Mouse (Mus musculus) MEL (cell line): ENCODE measurements around the gene Garem2. TPM values are rescaled to one million over a fixed set of nuclear protein-coding genes. Genes with fewer than 3 reads are reported as not detected.

Experiments used
- DNase-seq: peaks from one replicate; pipeline ENCODE4 v3.0.0; 2011; ENCODE audit warnings: low read depth, low spot score
- H3K27ac ChIP-seq: 2 replicates; pipeline ENCODE4 v1.5.1; 2012; ENCODE audit warnings: low read depth, mild to moderate bottlenecking, control low read depth, low read length, moderate library complexity; ENCODE audit not compliant: control insufficient read depth
- H3K27me3 ChIP-seq, 2 experiments: fragments of 150-350 bp in 1 of 2; sonication (generic) in 1 of 2; 2 replicates each; pipeline ENCODE4 v1.6.1; 2012; ENCODE audit warnings: low read length in 2 of 2, mild to moderate bottlenecking in 2 of 2, improper control_type of control experiment in 1 of 2, moderate library complexity in 1 of 2; ENCODE audit not compliant: insufficient read depth in 2 of 2, control insufficient read depth in 1 of 2
- H3K36me3 ChIP-seq, 2 experiments: 2 replicates each; pipeline ENCODE4 v1.6.1; 2012 to 2014; ENCODE audit warnings: low read length in 2 of 2, improper control_type of control experiment in 1 of 2, inconsistent platforms in 1 of 2, mild to moderate bottlenecking in 1 of 2; ENCODE audit not compliant: insufficient read depth in 2 of 2, control insufficient read depth in 1 of 2
- H3K4me1 ChIP-seq, 2 experiments: fragments of 150-350 bp in 1 of 2; sonication (generic) in 1 of 2; 2 replicates each; pipeline ENCODE4 v1.6.1; 2012; ENCODE audit warnings: low read length in 2 of 2, improper control_type of control experiment in 1 of 2, mild to moderate bottlenecking in 1 of 2; ENCODE audit not compliant: insufficient read depth in 2 of 2, control insufficient read depth in 1 of 2
- H3K4me3 ChIP-seq, 2 experiments: fragments of 150-350 bp in 1 of 2; sonication (generic) in 1 of 2; 2 replicates each; pipeline ENCODE4 v1.5.1; 2012; ENCODE audit warnings: low read depth in 2 of 2, low read length in 2 of 2, mild to moderate bottlenecking in 2 of 2, moderate library complexity in 2 of 2, control low read depth in 1 of 2, improper control_type of control experiment in 1 of 2; ENCODE audit not compliant: control insufficient read depth in 1 of 2, insufficient read depth in 1 of 2
- H3K79me2 ChIP-seq: 2 replicates; pipeline ENCODE4 v1.6.1; 2012; ENCODE audit warnings: mild to moderate bottlenecking, low read length, moderate library complexity; ENCODE audit not compliant: control insufficient read depth, poor library complexity, insufficient read depth
- H3K9ac ChIP-seq: 2 replicates; pipeline ENCODE4 v1.6.1; 2012; ENCODE audit warnings: low read depth, mild to moderate bottlenecking, control low read depth, low read length, moderate library complexity; ENCODE audit not compliant: control insufficient read depth, poor library complexity, severe bottlenecking
- H3K9me3 ChIP-seq: fragments of 150-350 bp; sonication (generic); replicated peaks from 2 replicates; pipeline ENCODE4 v1.6.1; 2012; ENCODE audit warnings: mild to moderate bottlenecking, low read length, improper control_type of control experiment, moderate library complexity; ENCODE audit not compliant: insufficient read depth
- CHD2 ChIP-seq: IDR thresholded peaks from 2 replicates; pipeline ENCODE4 v1.6.1; 2011; ENCODE audit warnings: low read length, improper control_type of control experiment
- CTCF ChIP-seq, 3 experiments: IDR thresholded peaks in 2 of 3; conservative IDR thresholded peaks in 1 of 3; 2 replicates each; pipeline ENCODE4 v1.5.1; 2011 to 2012; ENCODE audit warnings: low read length in 3 of 3, low read depth in 2 of 3, mild to moderate bottlenecking in 2 of 3, improper control_type of control experiment in 1 of 3, inconsistent platforms in 1 of 3, mixed read lengths in 1 of 3, moderate library complexity in 1 of 3; ENCODE audit not compliant: control insufficient read depth in 1 of 3, insufficient read depth in 1 of 3, poor library complexity in 1 of 3, severe bottlenecking in 1 of 3
- ELF1 ChIP-seq: IDR thresholded peaks from 2 replicates; pipeline ENCODE4 v1.6.1; 2014; ENCODE audit warnings: low read depth, mild to moderate bottlenecking, inconsistent platforms, low read length, improper control_type of control experiment, moderate library complexity
- ETS1 ChIP-seq: IDR thresholded peaks from 2 replicates; pipeline ENCODE4 v1.6.1; 2012; ENCODE audit warnings: low read depth, mild to moderate bottlenecking, inconsistent platforms, low read length, improper control_type of control experiment, moderate library complexity
- GABPA ChIP-seq: IDR thresholded peaks from 2 replicates; pipeline ENCODE4 v1.6.1; 2012; ENCODE audit warnings: low read depth, mild to moderate bottlenecking, inconsistent platforms, low read length, improper control_type of control experiment, moderate library complexity
- HCFC1 ChIP-seq: IDR thresholded peaks from 2 replicates; pipeline ENCODE4 v1.6.1; 2012; ENCODE audit warnings: low read depth, mild to moderate bottlenecking, inconsistent platforms, low read length, improper control_type of control experiment, moderate library complexity
- KAT2A ChIP-seq: conservative IDR thresholded peaks from 2 replicates; pipeline ENCODE4 v1.6.1; 2012; ENCODE audit warnings: low read depth, low read length, improper control_type of control experiment, inconsistent platforms
- MAFK ChIP-seq: IDR thresholded peaks from 2 replicates; pipeline ENCODE4 v1.6.1; 2011; ENCODE audit warnings: low read depth, mild to moderate bottlenecking, low read length, improper control_type of control experiment, borderline replicate concordance
- MEF2A ChIP-seq: IDR thresholded peaks from 2 replicates; pipeline ENCODE4 v1.6.1; 2014; ENCODE audit warnings: low read depth, mild to moderate bottlenecking, inconsistent platforms, low read length, improper control_type of control experiment; ENCODE audit not compliant: poor library complexity, insufficient replicate concordance, severe bottlenecking; ENCODE audit errors: extremely low read depth
- MYB ChIP-seq: IDR thresholded peaks from 2 replicates; pipeline ENCODE4 v1.6.1; 2011; ENCODE audit warnings: mild to moderate bottlenecking, low read depth, low read length, improper control_type of control experiment
- NELFE ChIP-seq: IDR thresholded peaks from 2 replicates; pipeline ENCODE4 v1.6.1; 2011; ENCODE audit warnings: low read depth, low read length, improper control_type of control experiment
- POLR2A ChIP-seq, 2 experiments: IDR thresholded peaks; 2 replicates each; pipeline ENCODE4 v1.6.1; 2011 to 2012; ENCODE audit warnings: low read length in 2 of 2, mild to moderate bottlenecking in 2 of 2, control low read depth in 1 of 2, improper control_type of control experiment in 1 of 2, low read depth in 1 of 2, moderate library complexity in 1 of 2; ENCODE audit not compliant: control insufficient read depth in 1 of 2, insufficient read depth in 1 of 2, poor library complexity in 1 of 2
- POLR2AphosphoS2 ChIP-seq: IDR thresholded peaks from 2 replicates; pipeline ENCODE4 v1.6.1; 2011; ENCODE audit warnings: low read length, improper control_type of control experiment
- POLR2AphosphoS5 ChIP-seq: IDR thresholded peaks from 2 replicates; pipeline ENCODE4 v1.6.1; 2012; ENCODE audit warnings: low read depth, borderline replicate concordance, mild to moderate bottlenecking, inconsistent platforms, low read length, moderate library complexity, mixed read lengths
- RAD21 ChIP-seq: IDR thresholded peaks from 2 replicates; pipeline ENCODE4 v1.6.1; 2011; ENCODE audit warnings: mild to moderate bottlenecking, low read depth, low read length, improper control_type of control experiment
- RCOR1 ChIP-seq: IDR thresholded peaks from 2 replicates; pipeline ENCODE4 v1.6.1; 2012; ENCODE audit warnings: low read depth, mild to moderate bottlenecking, inconsistent platforms, low read length, improper control_type of control experiment
- SIN3A ChIP-seq: IDR thresholded peaks from 2 replicates; pipeline ENCODE4 v1.6.1; 2012; ENCODE audit warnings: low read length, improper control_type of control experiment, inconsistent platforms
- SMC3 ChIP-seq: IDR thresholded peaks from 2 replicates; pipeline ENCODE4 v1.6.1; 2011; ENCODE audit warnings: low read depth, low read length, improper control_type of control experiment
- TAL1 ChIP-seq: IDR thresholded peaks from 2 replicates; pipeline ENCODE4 v1.6.1; 2012; ENCODE audit warnings: mild to moderate bottlenecking, inconsistent platforms, low read length, moderate library complexity, mixed read lengths
- TBP ChIP-seq: IDR thresholded peaks from 2 replicates; pipeline ENCODE4 v1.8.0; 2011; ENCODE audit warnings: low read depth, low read length, improper control_type of control experiment
- UBTF ChIP-seq: IDR thresholded peaks from 2 replicates; pipeline ENCODE4 v1.6.1; 2012; ENCODE audit warnings: low read depth, mild to moderate bottlenecking, inconsistent platforms, low read length, improper control_type of control experiment, moderate library complexity, borderline replicate concordance; ENCODE audit not compliant: insufficient read depth
- USF1 ChIP-seq: IDR thresholded peaks from 2 replicates; pipeline ENCODE4 v1.6.1; 2014; ENCODE audit warnings: low read depth, mild to moderate bottlenecking, inconsistent platforms, low read length, improper control_type of control experiment, moderate library complexity
- USF2 ChIP-seq, 2 experiments: IDR thresholded peaks; 2 replicates each; pipeline ENCODE4 v1.6.1; 2011 to 2012; ENCODE audit warnings: improper control_type of control experiment in 2 of 2, low read length in 2 of 2, borderline replicate concordance in 1 of 2, inconsistent platforms in 1 of 2, low read depth in 1 of 2, mild to moderate bottlenecking in 1 of 2; ENCODE audit not compliant: insufficient read depth in 1 of 2
- ZNF384 ChIP-seq: IDR thresholded peaks from 2 replicates; pipeline ENCODE4 v1.6.1; 2012; ENCODE audit warnings: low read depth, mild to moderate bottlenecking, inconsistent platforms, low read length, improper control_type of control experiment
- polyA plus RNA-seq, 2 experiments: library from polyadenylated mRNA; stranded (reverse) in 1 of 2; unstranded in 1 of 2; fragments of >175 nt in 1 of 2; fragments of >200 nt in 1 of 2; gene quantifications; 2 replicates each; pipeline versions ENCODE4 v1.2.1 to v1.2.4; 2012; ENCODE audit warnings: low replicate concordance in 2 of 2, low read depth in 1 of 2; ENCODE audit not compliant: insufficient read length in 2 of 2, insufficient read depth in 1 of 2, missing spikeins in 1 of 2
- total RNA-seq: library from RNA; depleted of rRNA; stranded (reverse); fragments of 300-350 nt; gene quantifications from 2 replicates; pipeline ENCODE4 v1.2.3, GENCODE M21; 2012

Garem2 gene
- total and polyA plus RNA-seq, 3 experiments: 0.04 TPM; not detected in 2

DNA sequence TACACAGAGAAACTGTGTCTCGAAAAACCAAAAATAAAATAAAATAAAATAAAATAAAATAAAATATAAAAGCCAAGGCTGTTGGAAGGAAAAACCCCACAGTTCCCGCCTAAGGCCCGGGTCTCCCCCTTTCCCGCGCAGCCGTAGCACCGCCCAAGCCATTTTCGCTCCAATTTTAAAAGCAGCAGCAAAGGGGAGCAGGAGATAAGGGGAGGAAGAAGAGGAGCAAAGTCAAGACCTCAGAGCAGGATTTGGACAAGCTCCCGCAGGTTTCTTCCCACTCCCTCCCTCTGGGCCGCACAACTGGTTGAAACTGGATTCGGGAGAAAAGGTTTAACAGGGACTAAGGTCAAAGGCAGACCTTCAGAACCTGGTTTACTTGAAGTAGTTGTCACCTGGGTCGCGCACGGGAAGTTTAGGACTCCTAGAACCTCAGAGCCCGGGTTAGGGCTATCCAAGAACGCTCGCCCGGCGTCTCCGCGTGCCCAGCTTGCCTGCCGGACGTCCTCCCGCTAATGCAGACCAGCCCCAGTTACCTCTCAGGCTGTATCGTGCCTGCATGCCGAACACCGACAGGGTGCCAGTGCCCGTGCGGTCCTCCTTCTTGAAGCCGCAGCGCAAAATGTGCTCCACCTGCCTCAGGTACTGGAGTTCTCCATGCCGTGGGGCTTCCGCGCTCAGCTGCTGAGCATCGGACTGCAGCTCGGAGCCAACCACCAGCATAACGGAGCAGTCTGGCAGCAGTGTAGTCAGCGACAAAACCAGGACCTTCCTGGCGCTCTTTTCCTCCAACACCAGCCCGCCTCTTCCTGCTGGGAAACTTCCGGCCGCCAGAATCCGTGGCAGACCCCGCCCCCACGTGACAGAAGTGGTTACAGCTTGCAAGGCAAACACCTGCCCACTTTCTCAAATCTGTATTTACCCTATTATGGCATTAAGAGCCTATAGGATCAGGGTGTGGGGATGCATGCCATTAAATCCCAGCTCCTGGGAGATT lies 31.8 kb upstream of the Garem2 start, which contains the start of gene Tyms (continued):
- no peak; the same call in 1 of the 2 replicates for TF ChIP-seq ETS1
- TF ChIP-seq POLR2AphosphoS5: 0 out of 2 replicates have a peak, but pooled peaks have one; percentile 60
- no peak for TF ChIP-seq UBTF
- 0 out of 6 replicates have a peak, but pooled peaks of 1 of the 3 experiments have one; percentile 8 for TF ChIP-seq CTCF (IDR thresholded peaks at IDR 0.05 in 2 of 3, conservative IDR thresholded peaks at IDR 0.05 in 1 of 3; ENCODE audit: control insufficient read depth in 1 of 3, insufficient read depth in 1 of 3, low read depth in 2 of 3, low read length in 3 of 3, poor library complexity in 1 of 3, severe bottlenecking in 1 of 3)
- no peak for TF ChIP-seq GABPA
- TF ChIP-seq RCOR1: no peak
- TF ChIP-seq HCFC1: peak; percentile 80
- peak; percentile 87 for TF ChIP-seq TBP
- peak; percentile 93 to 98 for TF ChIP-seq POLR2A (IDR thresholded peaks at IDR 0.05; ENCODE audit: control insufficient read depth in 1 of 2, insufficient read depth in 1 of 2, low read depth in 1 of 2, low read length in 2 of 2, poor library complexity in 1 of 2)
- no peak for TF ChIP-seq CHD2
- TF ChIP-seq NELFE: peak; percentile 97
- TF ChIP-seq KAT2A: 0 out of 2 replicates have a peak, but pooled peaks have one; percentile 9
- peak; percentile 95 for TF ChIP-seq USF1
- no peak for TF ChIP-seq TAL1
- peak; percentile 94 for TF ChIP-seq POLR2AphosphoS2
- TF ChIP-seq MYB: no peak
- TF ChIP-seq RAD21: no peak
- TF ChIP-seq ZNF384: no peak
- TF ChIP-seq USF2 (IDR thresholded peaks at IDR 0.05; ENCODE audit: borderline replicate concordance in 1 of 2, insufficient read depth in 1 of 2, low read depth in 1 of 2, low read length in 2 of 2): peak in 1 of 2 experiments; percentile 74; a peak in 3 of 4 replicates
- peak; percentile 79 for TF ChIP-seq ELF1

DNA sequence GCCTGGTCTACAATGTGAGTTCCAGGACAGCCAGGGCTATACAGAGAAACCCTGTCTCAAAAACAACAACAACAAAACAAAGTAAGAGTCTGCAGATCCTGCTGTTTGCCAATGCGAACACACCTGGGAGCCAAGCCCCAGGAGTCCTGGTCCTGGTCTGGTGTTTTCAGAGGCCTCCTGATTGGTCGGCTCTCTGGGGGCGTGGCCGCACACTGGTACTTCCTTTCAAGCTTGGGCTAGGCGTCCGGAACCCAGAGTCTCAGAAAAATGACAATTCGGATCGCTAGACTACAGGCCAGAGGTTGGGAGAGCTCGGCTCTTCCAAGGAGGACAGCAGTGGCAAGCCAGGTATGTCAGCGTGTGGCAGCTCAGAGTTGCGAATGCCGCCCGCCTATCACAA lies 12.3 kb upstream of the Garem2 start:
- no peak for DNase-seq
- Histone ChIP-seq H3K27ac (no peak overlapping the region), H3K79me2 (no peaks in the 10 kb centered on the region), H3K4me3 (peak overlapping the region in 1 of 2 experiments; percentile 19; a peak in 1 of 4 replicates), H3K9ac (no peak overlapping the region), H3K9me3 (no peaks in the 10 kb centered on the region), H3K27me3 (no peaks in the 10 kb centered on the region; a peak in 1 of 4 replicates), H3K4me1 (no peaks in the 10 kb centered on the region), H3K36me3 (no peaks in the 10 kb centered on the region)
- TF ChIP-seq RAD21 (no peak), SIN3A (no peak), MEF2A (no peak), SMC3 (no peak), KAT2A (no peak), MAFK (no peak), POLR2A (IDR thresholded peaks at IDR 0.05; ENCODE audit: control insufficient read depth in 1 of 2, insufficient read depth in 1 of 2, low read depth in 1 of 2, low read length in 2 of 2, poor library complexity in 1 of 2) (no peak)
